Mouse (Mus musculus): ENCODE data around the gene Tomm40. TPM values are rescaled to one million over a fixed set of nuclear protein-coding genes. Genes with fewer than 3 reads are reported as not detected.
A peak's percentile ranks its signal among the peaks of the same experiment; 100 is the strongest.

The Tomm40 gene
- polyA plus RNA-seq, 1 experiment, result 109 TPM

GRCm38 (mm10) chr7:19750217-19751069 is 35.2 kb upstream of the Tomm40 start, which contains the start of gene Nectin2:
Gene Nectin2, minus strand, starts transcription at chr7:19750483.
- H3K4me3 ChIP-seq (ENCODE audit: control insufficient read depth, insufficient read depth, low read length), result peak within 1 kb of the TSS; percentile 3
- H3K36me3 ChIP-seq (ENCODE audit: control insufficient read depth, insufficient read depth, low read length), result no peaks in the 10 kb centered on the region
- TF ChIP-seq CTCF (IDR thresholded peaks at IDR 0.05; ENCODE audit: borderline replicate concordance, control insufficient read depth, extremely low read depth, insufficient read depth, low read length, poor library complexity) (peak; percentile 64; the same call in 1 of the 2 replicates), POLR2A (IDR thresholded peaks at IDR 0.05; ENCODE audit: control insufficient read depth, extremely low read depth, insufficient read depth, low read length, poor library complexity) (no peak)
- peaks cover 11% of the 10 kb centered on the region for H3K4me1 ChIP-seq (replicated peaks; ENCODE audit: control insufficient read depth, insufficient read depth, low read length)
- H3K27me3 ChIP-seq (ENCODE audit: control insufficient read depth, insufficient read depth, low read length), result no peaks in the 10 kb centered on the region; the same call in 1 of the 2 replicates
- WGBS, result 32% methylated on average over 19 of the region's 19 CpGs
- peak; percentile 63 for DNase-seq
- H3K27ac ChIP-seq (ENCODE audit: control insufficient read depth, insufficient read depth, low read length), result no peak within 1 kb of the TSS

- Histone ChIP-seq H3K4me1 (replicated peaks; ENCODE audit: control insufficient read depth, insufficient read depth, low read length) (peaks cover 11% of the 10 kb centered on the region), H3K27ac (ENCODE audit: control insufficient read depth, insufficient read depth, low read length) (no peak overlapping the region), H3K36me3 (ENCODE audit: control insufficient read depth, insufficient read depth, low read length) (no peaks in the 10 kb centered on the region), H3K27me3 (ENCODE audit: control insufficient read depth, insufficient read depth, low read length) (no peaks in the 10 kb centered on the region; the same call in 1 of the 2 replicates), H3K4me3 (ENCODE audit: control insufficient read depth, insufficient read depth, low read length) (peak overlapping the region; percentile 3)
- WGBS, result 2% methylated on average over 42 of the region's 46 CpGs
- DNase-seq, result peak; percentile 43
- TF ChIP-seq POLR2A (IDR thresholded peaks at IDR 0.05; ENCODE audit: control insufficient read depth, extremely low read depth, insufficient read depth, low read length, poor library complexity) (no peak), CTCF (IDR thresholded peaks at IDR 0.05; ENCODE audit: borderline replicate concordance, control insufficient read depth, extremely low read depth, insufficient read depth, low read length, poor library complexity) (peak; percentile 74)
These were observed 34.4 kb upstream of the Tomm40 start for GRCm38 (mm10) chr7:19749389-19750216.

- DNase-seq, result no peak
- 11% methylated on average over 32 of the region's 32 CpGs for WGBS
- Histone ChIP-seq H3K27ac (ENCODE audit: control insufficient read depth, insufficient read depth, low read length) (no peak overlapping the region), H3K36me3 (ENCODE audit: control insufficient read depth, insufficient read depth, low read length) (no peaks in the 10 kb centered on the region), H3K4me3 (ENCODE audit: control insufficient read depth, insufficient read depth, low read length) (peak overlapping the region; percentile 3), H3K27me3 (ENCODE audit: control insufficient read depth, insufficient read depth, low read length) (no peaks in the 10 kb centered on the region; the same call in 1 of the 2 replicates), H3K4me1 (replicated peaks; ENCODE audit: control insufficient read depth, insufficient read depth, low read length) (peaks cover 11% of the 10 kb centered on the region)
- no peak for TF ChIP-seq CTCF (IDR thresholded peaks at IDR 0.05; ENCODE audit: borderline replicate concordance, control insufficient read depth, extremely low read depth, insufficient read depth, low read length, poor library complexity)
- TF ChIP-seq POLR2A (IDR thresholded peaks at IDR 0.05; ENCODE audit: control insufficient read depth, extremely low read depth, insufficient read depth, low read length, poor library complexity), result no peak
These were observed 33.3 kb upstream of the Tomm40 start for GRCm38 (mm10) chr7:19748219-19749195.

GRCm38 (mm10) chr7:19747420-19748218 is 32.4 kb upstream of the Tomm40 start:
- Histone ChIP-seq H3K4me3 (ENCODE audit: control insufficient read depth, insufficient read depth, low read length) (no peak overlapping the region), H3K4me1 (replicated peaks; ENCODE audit: control insufficient read depth, insufficient read depth, low read length) (peaks cover 11% of the 10 kb centered on the region), H3K27me3 (ENCODE audit: control insufficient read depth, insufficient read depth, low read length) (no peaks in the 10 kb centered on the region; the same call in 1 of the 2 replicates), H3K36me3 (ENCODE audit: control insufficient read depth, insufficient read depth, low read length) (no peaks in the 10 kb centered on the region), H3K27ac (ENCODE audit: control insufficient read depth, insufficient read depth, low read length) (no peak overlapping the region)
- DNase-seq, result no peak
- TF ChIP-seq POLR2A (IDR thresholded peaks at IDR 0.05; ENCODE audit: control insufficient read depth, extremely low read depth, insufficient read depth, low read length, poor library complexity) (no peak), CTCF (IDR thresholded peaks at IDR 0.05; ENCODE audit: borderline replicate concordance, control insufficient read depth, extremely low read depth, insufficient read depth, low read length, poor library complexity) (no peak)
- WGBS, result 65% methylated on average over 25 of the region's 25 CpGs

GRCm38 (mm10) chr7:19746426-19747201 is 31.4 kb upstream of the Tomm40 start:
- no peak for DNase-seq
- H3K4me1 ChIP-seq (replicated peaks; ENCODE audit: control insufficient read depth, insufficient read depth, low read length), result peaks cover 11% of the 10 kb centered on the region
- H3K27me3 ChIP-seq (ENCODE audit: control insufficient read depth, insufficient read depth, low read length), result no peaks in the 10 kb centered on the region; the same call in 1 of the 2 replicates
- 67% methylated on average over 6 of the region's 6 CpGs for WGBS
- no peak overlapping the region for H3K27ac ChIP-seq (ENCODE audit: control insufficient read depth, insufficient read depth, low read length)
- TF ChIP-seq POLR2A (IDR thresholded peaks at IDR 0.05; ENCODE audit: control insufficient read depth, extremely low read depth, insufficient read depth, low read length, poor library complexity), result no peak
- no peak overlapping the region for H3K4me3 ChIP-seq (ENCODE audit: control insufficient read depth, insufficient read depth, low read length)
- no peaks in the 10 kb centered on the region for H3K36me3 ChIP-seq (ENCODE audit: control insufficient read depth, insufficient read depth, low read length)

All from thymus, adult 2 months (tissue).